Mouse (Mus musculus) spleen, adult 2 months (tissue): Measurements from ENCODE around the gene Bod1.

Experiments used
- CTCF ChIP-seq: fragments of 200-500 bp; IDR thresholded peaks from 2 replicates; pipeline ENCODE4 v1.5.1; 2011; ENCODE audit warnings: mild to moderate bottlenecking, inconsistent platforms; ENCODE audit not compliant: insufficient read depth, insufficient read length, insufficient replicate concordance; ENCODE audit errors: extremely low read depth
- POLR2A ChIP-seq: fragments of 200-500 bp; IDR thresholded peaks from 2 replicates; pipeline ENCODE4 v1.6.1; 2011; ENCODE audit warnings: low read depth, low read length, inconsistent platforms

GRCm38 (mm10) chr11:31664186-31664585 lies 7.5 kb downstream of the Bod1 start:
- no peak for TF ChIP-seq CTCF
- no peak for TF ChIP-seq POLR2A
